Mouse (Mus musculus) spleen, postnatal 4 days (tissue): ENCODE measurements around the gene Fcer1g.

Experiments
- DNase-seq, 2 experiments: peaks; one replicate each; pipeline ENCODE4 v3.0.0; 2022; ENCODE audit warnings: low spot score in 2 of 2

Gene Fcer1g

GRCm38 (mm10) chr1:171265971-171266744, 32.0 kb upstream of the Fcer1g start:
- no peak for DNase-seq

- DNase-seq = no peak
Observed at GRCm38 (mm10) chr1:171263666-171264461, 29.7 kb upstream of the Fcer1g start.

GRCm38 (mm10) chr1:171263185-171263611, 29.0 kb upstream of the Fcer1g start:
- no peak for DNase-seq

GRCm38 (mm10) chr1:171262594-171263130, 28.5 kb upstream of the Fcer1g start:
- DNase-seq = no peak

- DNase-seq = no peak
Observed at GRCm38 (mm10) chr1:171260316-171260715, 26.2 kb upstream of the Fcer1g start.

- DNase-seq = no peak
Observed at GRCm38 (mm10) chr1:171258921-171259320, 24.8 kb upstream of the Fcer1g start.

GRCm38 (mm10) chr1:171257781-171258180, 23.6 kb upstream of the Fcer1g start:
- DNase-seq = no peak

GRCm38 (mm10) chr1:171256937-171257548, 22.9 kb upstream of the Fcer1g start:
- peak; percentile 61 to 82 for DNase-seq

GRCm38 (mm10) chr1:171256095-171256818, 22.1 kb upstream of the Fcer1g start:
- DNase-seq = peak in 1 of 2 experiments; percentile 64

- DNase-seq = no peak
Observed at GRCm38 (mm10) chr1:171252415-171252814, 18.2 kb upstream of the Fcer1g start.

- no peak for DNase-seq
Observed at GRCm38 (mm10) chr1:171251594-171252324, 17.6 kb upstream of the Fcer1g start.

GRCm38 (mm10) chr1:171250680-171251593, 16.8 kb upstream of the Fcer1g start, which contains the start of gene Ndufs2:
TSS of gene Ndufs2 (minus strand) at chr1:171251388.
- no peak for DNase-seq

- DNase-seq = no peak
Observed at GRCm38 (mm10) chr1:171249913-171250600, 15.9 kb upstream of the Fcer1g start, which contains the start of gene Adamts4. TSS of gene Adamts4 (plus strand) at chr1:171250421.

GRCm38 (mm10) chr1:171248386-171249226, 14.4 kb upstream of the Fcer1g start:
- DNase-seq = no peak

GRCm38 (mm10) chr1:171247916-171248315, 13.8 kb upstream of the Fcer1g start:
- no peak for DNase-seq

- DNase-seq = no peak
Observed at GRCm38 (mm10) chr1:171247453-171247841, 13.3 kb upstream of the Fcer1g start.

- peak; percentile 97 to 100 for DNase-seq
Observed at GRCm38 (mm10) chr1:171246709-171247452, 12.7 kb upstream of the Fcer1g start.
